Mouse (Mus musculus) cortical plate, adult 2 months (tissue): ENCODE measurements around the gene Pi4kb.

ENCODE experiments used
- CTCF ChIP-seq: fragments of 200-500 bp; IDR thresholded peaks from 2 replicates; pipeline ENCODE4 v1.5.1; 2011; ENCODE audit warnings: mild to moderate bottlenecking, control low read depth, low read length; ENCODE audit not compliant: insufficient read depth; ENCODE audit errors: extremely low read depth
- POLR2A ChIP-seq: fragments of 200-500 bp; IDR thresholded peaks from 2 replicates; pipeline ENCODE4 v1.6.1; 2011; ENCODE audit warnings: mild to moderate bottlenecking, low read length, control low read depth; ENCODE audit not compliant: insufficient read depth; ENCODE audit errors: extremely low read depth

DNA sequence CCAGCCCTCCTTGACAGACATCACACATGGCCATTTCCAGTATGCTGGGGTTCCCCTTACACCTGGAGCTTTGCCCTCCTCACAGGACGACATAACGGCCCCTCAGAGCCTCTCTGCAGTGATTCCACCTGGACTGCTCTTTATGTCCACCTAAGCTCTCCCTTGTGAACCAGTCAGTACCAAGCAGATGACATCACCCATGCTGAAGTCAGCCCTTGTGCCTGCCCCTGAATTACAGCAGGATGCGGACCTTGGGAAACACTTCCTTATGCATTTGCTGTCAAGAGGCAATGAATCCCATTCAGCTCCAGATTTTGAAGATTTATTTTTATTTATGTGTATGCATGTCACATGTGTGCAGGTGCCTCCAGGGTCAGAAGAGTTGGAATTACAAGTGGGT is 73.4 kb downstream of the Pi4kb start:
- TF ChIP-seq CTCF = no peak
- TF ChIP-seq POLR2A = no peak
